Comparison of ENCODE assay signal across 8 mouse cellular contexts in genomic region chr15:8443926-8444889, GRCm38 (mm10). TPM values are rescaled to one million over a fixed set of nuclear protein-coding genes. Genes with fewer than 3 reads are reported as not detected.
DNase-seq lines count a peak whose midpoint lies in the region; ATAC-seq and TF ChIP-seq lines count a peak whose summit lies in the region.

Gene Nipbl, minus strand, starts transcription at chr15:8444463.

- peak; percentile 73 for DNase-seq in ES-E14 (ENCODE audit: low read depth, low spot score)
- DNase-seq in cerebellum, adult 11-12 months: peak; percentile 90
- DNase-seq in heart, postnatal 25 days (ENCODE audit: low spot score): peak; percentile 82
- peak; percentile 86 to 93 for DNase-seq in layer of hippocampus, adult 18-20 months (ENCODE audit: low spot score in 2 of 2)
- peak; percentile 92 to 94 for DNase-seq in lung, adult 18-20 months

- no peaks in the 10 kb centered on the region for H3K9me3 ChIP-seq in ES-E14 (ENCODE audit: control insufficient read depth, insufficient read depth, low read depth, low read length)
- no peaks in the 10 kb centered on the region for H3K9me3 ChIP-seq in forebrain, embryonic 15.5 days
- no peaks in the 10 kb centered on the region for H3K9me3 ChIP-seq in neural tube, embryonic 14.5 days (ENCODE audit: control insufficient read depth, low read length)

- in situ Hi-C loops in ES-E14 (cut with MboI; ENCODE audit: low sequenced_read_pairs in 2 of 2, unreplicated experiment in 2 of 2): no loop called here

- no peaks in the 10 kb centered on the region for H3K27me3 ChIP-seq in forebrain, embryonic 15.5 days
- no peaks in the 10 kb centered on the region for H3K27me3 ChIP-seq in neural tube, embryonic 14.5 days (ENCODE audit: control insufficient read depth, insufficient read depth, low read length)
- no peaks in the 10 kb centered on the region for H3K27me3 ChIP-seq in testis, adult 2 months (ENCODE audit: control insufficient read depth, insufficient read depth, low read length)

- TF ChIP-seq POLR2A in testis, adult 2 months (IDR thresholded peaks at IDR 0.05; ENCODE audit: control insufficient read depth, low read depth, low read length): peak; percentile 61

- H3K9ac ChIP-seq in ES-E14 (ENCODE audit: insufficient read depth, low read depth, low read length, poor library complexity, severe bottlenecking): peak within 1 kb of the TSS; percentile 94
- H3K9ac ChIP-seq in forebrain, embryonic 15.5 days (replicated peaks): peak within 1 kb of the TSS; percentile 93
- H3K9ac ChIP-seq in neural tube, embryonic 14.5 days (replicated peaks; ENCODE audit: low read depth, low read length): peak within 1 kb of the TSS; percentile 97

- peaks cover 0 to 6% of the 10 kb centered on the region in 2 experiments; a peak in 3 of 4 replicates for H3K4me1 ChIP-seq in ES-E14 (ENCODE audit: control insufficient read depth in 2 of 2, insufficient read depth in 2 of 2, low read length in 2 of 2, poor library complexity in 1 of 2)
- peaks cover 45% of the 10 kb centered on the region for H3K4me1 ChIP-seq in forebrain, embryonic 15.5 days
- H3K4me1 ChIP-seq in neural tube, embryonic 14.5 days (ENCODE audit: control insufficient read depth, insufficient read depth, low read length): peaks cover 33% of the 10 kb centered on the region
- H3K4me1 ChIP-seq in testis, adult 2 months (ENCODE audit: control insufficient read depth, insufficient read depth, low read length): peaks cover 5% of the 10 kb centered on the region

- peak within 1 kb of the TSS; percentile 99 to 100 for H3K4me3 ChIP-seq in ES-E14 (ENCODE audit: insufficient read depth in 1 of 2, low read depth in 1 of 2, low read length in 2 of 2, poor library complexity in 1 of 2, severe bottlenecking in 1 of 2)
- H3K4me3 ChIP-seq in forebrain, embryonic 15.5 days: peak within 1 kb of the TSS; percentile 87
- H3K4me3 ChIP-seq in neural tube, embryonic 14.5 days (ENCODE audit: low read depth, low read length): peak within 1 kb of the TSS; percentile 84
- H3K4me3 ChIP-seq in testis, adult 2 months (ENCODE audit: control insufficient read depth, low read depth, low read length): peak within 1 kb of the TSS; percentile 86

- no peak for TF ChIP-seq CTCF in testis, adult 2 months (IDR thresholded peaks at IDR 0.05; ENCODE audit: control insufficient read depth, insufficient read depth, insufficient replicate concordance, low read depth, low read length)

- intact Hi-C loops in heart, postnatal 25 days (cut with DNase I): loop anchor here (2.0 to 10.0 kb wide), 3 partner anchors 42 to 339 kb away; partner anchors contain the start of gene Nup155

- H3K4me2 ChIP-seq in forebrain, embryonic 15.5 days (replicated peaks): peak within 1 kb of the TSS; percentile 80
- peak within 1 kb of the TSS; percentile 95 for H3K4me2 ChIP-seq in neural tube, embryonic 14.5 days (ENCODE audit: low read depth, low read length)

- WGBS in forebrain, embryonic 15.5 days: under 1% methylated on average over 76 of the region's 102 CpGs
- WGBS in neural tube, embryonic 14.5 days: under 1% methylated on average over 66 of the region's 102 CpGs

- no peaks in the 10 kb centered on the region for H3K36me3 ChIP-seq in ES-E14 (ENCODE audit: control insufficient read depth, insufficient read depth, low read length, poor library complexity, severe bottlenecking)
- H3K36me3 ChIP-seq in forebrain, embryonic 15.5 days: no peaks in the 10 kb centered on the region
- H3K36me3 ChIP-seq in neural tube, embryonic 14.5 days (ENCODE audit: control insufficient read depth, insufficient read depth, low read length): no peaks in the 10 kb centered on the region
- no peaks in the 10 kb centered on the region for H3K36me3 ChIP-seq in testis, adult 2 months (ENCODE audit: control insufficient read depth, insufficient read depth, low read length)

- ATAC-seq in forebrain, embryonic 15.5 days (replicated peaks): peak; percentile 92
- peak; percentile 93 for ATAC-seq in neural tube, embryonic 14.5 days (ENCODE audit: low read depth)

- H3K27ac ChIP-seq in ES-E14 (ENCODE audit: insufficient read depth, low read depth, low read length, poor library complexity, severe bottlenecking): peak within 1 kb of the TSS; percentile 95
- H3K27ac ChIP-seq in forebrain, embryonic 15.5 days (replicated peaks): peak within 1 kb of the TSS; percentile 98
- H3K27ac ChIP-seq in neural tube, embryonic 14.5 days (ENCODE audit: low read depth, low read length): peak within 1 kb of the TSS; percentile 97
- H3K27ac ChIP-seq in testis, adult 2 months (ENCODE audit: control insufficient read depth, insufficient read depth, low read depth, low read length): peak within 1 kb of the TSS; percentile 80

TF ChIP-seq in ES-E14, 5 proteins besides CTCF, POLR2A, EP300 and RAD21:
- TF ChIP-seq CHD2 (IDR thresholded peaks at IDR 0.05; ENCODE audit: low read depth, low read length) (no peak), HCFC1 (IDR thresholded peaks at IDR 0.05; ENCODE audit: borderline replicate concordance, insufficient read depth, low read length) (0 out of 2 replicates have a peak, but pooled peaks have one; percentile 16)

RNA-seq across cellular contexts. Expression of gene Nipbl, which starts in this region (rescaled TPM):
- total RNA-seq in ES-E14 (2012; rRNA removed): 33.6 and 35.1 TPM in 2 replicates
- polyA plus RNA-seq in forebrain, embryonic 15.5 days (2015; fragmentation: Nextera tagmentation; extraction: Ambion mirVana): 20.5 and 21.4 TPM in 2 replicates
- total RNA-seq in heart, postnatal 25 days (2021): 10 to 100 TPM; 27.6 to 29.8 TPM
- total RNA-seq in layer of hippocampus, adult 18-20 months (2021): 10 to 100 TPM; 32.6 to 32.9 TPM
- polyA plus RNA-seq in neural tube, embryonic 14.5 days (2014; fragmentation: Nextera tagmentation; extraction: Ambion mirVana): 19.8 and 23.4 TPM in 2 replicates
- 23.6 and 28.1 TPM in 2 replicates for polyA plus RNA-seq in testis, adult 2 months (2012; rRNA removed)

Comparison
In these comparisons a context has a peak if more than half of its experiments do, and no peak if none do; other contexts are left out.
1. Peak in every context shown above with its lines: DNase-seq, ATAC-seq, H3K4me3 ChIP-seq and H3K27ac ChIP-seq.